Mouse (Mus musculus) ES-E14 (cell line): ENCODE measurements around the gene Scn2b. TPM values are rescaled to one million over a fixed set of nuclear protein-coding genes. Genes with fewer than 3 reads are reported as not detected.

Source experiments
- DNase-seq: peaks from one replicate; pipeline ENCODE4 v3.0.0-alpha.2; 2013; ENCODE audit warnings: low read depth, low spot score
- H3K27ac ChIP-seq: 2 replicates; pipeline ENCODE4 v1.5.1; 2012; ENCODE audit warnings: low read depth, mild to moderate bottlenecking, low read length, moderate library complexity, mixed read lengths; ENCODE audit not compliant: poor library complexity, insufficient read depth, severe bottlenecking
- H3K36me3 ChIP-seq: 2 replicates; pipeline ENCODE4 v1.6.1; 2012; ENCODE audit warnings: mild to moderate bottlenecking, low read length, moderate library complexity, mixed read lengths; ENCODE audit not compliant: control insufficient read depth, poor library complexity, insufficient read depth, severe bottlenecking
- H3K4me1 ChIP-seq, 2 experiments: fragments of 150-350 bp in 1 of 2; sonication (generic) in 1 of 2; 2 replicates each; pipeline ENCODE4 v1.6.1; 2012; ENCODE audit warnings: low read length in 2 of 2, mild to moderate bottlenecking in 1 of 2, mixed read lengths in 1 of 2; ENCODE audit not compliant: control insufficient read depth in 2 of 2, insufficient read depth in 2 of 2, poor library complexity in 1 of 2
- H3K4me3 ChIP-seq, 2 experiments: fragments of 150-350 bp in 1 of 2; sonication (generic) in 1 of 2; 2 replicates each; pipeline ENCODE4 v1.5.1; 2012; ENCODE audit warnings: low read length in 2 of 2, low read depth in 1 of 2, mild to moderate bottlenecking in 1 of 2, mixed read lengths in 1 of 2; ENCODE audit not compliant: insufficient read depth in 1 of 2, poor library complexity in 1 of 2, severe bottlenecking in 1 of 2
- H3K9ac ChIP-seq: 2 replicates; pipeline ENCODE4 v1.6.1; 2012; ENCODE audit warnings: low read depth, mild to moderate bottlenecking, low read length, mixed read lengths; ENCODE audit not compliant: poor library complexity, insufficient read depth, severe bottlenecking
- H3K9me3 ChIP-seq: fragments of 150-350 bp; sonication (generic); 2 replicates; pipeline ENCODE4 v1.6.1; 2012; ENCODE audit warnings: low read depth, mild to moderate bottlenecking, low read length; ENCODE audit not compliant: control insufficient read depth, insufficient read depth
- CHD2 ChIP-seq: IDR thresholded peaks from 2 replicates; pipeline ENCODE4 v1.6.1; 2014; ENCODE audit warnings: mild to moderate bottlenecking, low read depth, low read length, inconsistent platforms
- HCFC1 ChIP-seq: IDR thresholded peaks from 2 replicates; pipeline ENCODE4 v1.6.1; 2012; ENCODE audit warnings: low read length, inconsistent platforms, borderline replicate concordance; ENCODE audit not compliant: insufficient read depth
- MAFK ChIP-seq: IDR thresholded peaks from 2 replicates; pipeline ENCODE4 v1.6.1; 2014; ENCODE audit warnings: mild to moderate bottlenecking, low read depth, low read length, inconsistent platforms; ENCODE audit not compliant: insufficient read depth
- ZC3H11A ChIP-seq: IDR thresholded peaks from 2 replicates; pipeline ENCODE4 v1.6.1; 2012; ENCODE audit warnings: low read depth, mild to moderate bottlenecking, inconsistent platforms, low read length, borderline replicate concordance
- ZNF384 ChIP-seq: IDR thresholded peaks from 2 replicates; pipeline ENCODE4 v1.6.1; 2012; ENCODE audit warnings: low read depth, low read length, inconsistent platforms
- in situ Hi-C, 2 experiments: fragments of 600-800 bp; cut with MboI; formaldehyde crosslinking; loops; one replicate each; pipeline ENCODE4 v1.15.1; 2025; ENCODE audit warnings: low sequenced_read_pairs in 2 of 2, inconsistent platforms in 1 of 2; ENCODE audit not compliant: unreplicated experiment in 2 of 2
- total RNA-seq: library from RNA; depleted of rRNA; stranded (reverse); fragments of 300-350 nt; gene quantifications from 2 replicates; pipeline ENCODE4 v1.2.3, GENCODE M21; 2012

The Scn2b gene
- total RNA-seq, 1 experiment: 1.1 TPM

GRCm38 (mm10) chr9:45118552-45118951 lies 970 bp downstream of the Scn2b start:
- Histone ChIP-seq H3K27ac (no peak overlapping the region), H3K9ac (no peak overlapping the region), H3K4me3 (no peak overlapping the region), H3K36me3 (no peaks in the 10 kb centered on the region), H3K4me1 (peaks cover 0 to 7% of the 10 kb centered on the region in 2 experiments; a peak in 1 of 4 replicates), H3K9me3 (no peaks in the 10 kb centered on the region)
- DNase-seq: no peak
- no peak for TF ChIP-seq ZNF384
- TF ChIP-seq CHD2: no peak
- no peak for TF ChIP-seq HCFC1
- no peak for TF ChIP-seq MAFK
- in situ Hi-C loops: no loop called here

DNA sequence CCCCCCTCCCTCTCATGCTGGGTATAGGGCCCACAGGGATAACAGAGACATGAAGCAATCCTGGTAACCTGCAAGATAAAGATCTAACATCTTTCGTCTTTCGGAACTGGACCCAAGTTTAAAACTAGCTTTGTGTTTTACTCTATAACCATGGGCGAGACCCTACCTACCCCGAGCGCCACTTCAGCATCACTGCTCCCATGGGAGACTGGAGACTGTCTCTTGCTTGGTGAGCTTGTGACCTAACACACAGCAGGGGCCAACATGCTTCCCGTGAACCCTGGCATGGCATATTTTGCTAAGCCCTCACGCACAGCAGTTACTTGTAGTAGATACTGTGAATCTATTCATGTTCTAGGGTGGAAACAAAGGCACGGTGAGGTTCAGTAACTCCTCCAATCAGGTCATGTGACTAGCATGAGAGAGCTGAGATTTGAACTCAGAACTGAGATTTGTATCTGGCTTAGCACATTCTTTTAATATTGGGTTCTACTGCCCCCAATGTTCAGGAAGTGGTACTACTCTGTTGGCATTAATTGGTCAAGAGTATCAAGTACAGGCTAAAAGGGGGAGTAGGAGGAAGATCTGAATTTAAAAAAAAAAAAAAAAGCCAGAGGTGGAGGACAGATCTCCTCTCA lies 1.9 kb downstream of the Scn2b start:
- no peak for TF ChIP-seq ZC3H11A
- no peak for TF ChIP-seq ZNF384
- no peak for TF ChIP-seq MAFK
- no peak for TF ChIP-seq HCFC1
- TF ChIP-seq CHD2: no peak
- Histone ChIP-seq H3K9ac (no peak overlapping the region), H3K9me3 (no peaks in the 10 kb centered on the region), H3K4me3 (no peak overlapping the region), H3K36me3 (no peaks in the 10 kb centered on the region), H3K27ac (no peak overlapping the region), H3K4me1 (peaks cover 0 to 7% of the 10 kb centered on the region in 2 experiments; a peak in 1 of 4 replicates)
- no peak for DNase-seq
- in situ Hi-C loops: no loop called here

DNA sequence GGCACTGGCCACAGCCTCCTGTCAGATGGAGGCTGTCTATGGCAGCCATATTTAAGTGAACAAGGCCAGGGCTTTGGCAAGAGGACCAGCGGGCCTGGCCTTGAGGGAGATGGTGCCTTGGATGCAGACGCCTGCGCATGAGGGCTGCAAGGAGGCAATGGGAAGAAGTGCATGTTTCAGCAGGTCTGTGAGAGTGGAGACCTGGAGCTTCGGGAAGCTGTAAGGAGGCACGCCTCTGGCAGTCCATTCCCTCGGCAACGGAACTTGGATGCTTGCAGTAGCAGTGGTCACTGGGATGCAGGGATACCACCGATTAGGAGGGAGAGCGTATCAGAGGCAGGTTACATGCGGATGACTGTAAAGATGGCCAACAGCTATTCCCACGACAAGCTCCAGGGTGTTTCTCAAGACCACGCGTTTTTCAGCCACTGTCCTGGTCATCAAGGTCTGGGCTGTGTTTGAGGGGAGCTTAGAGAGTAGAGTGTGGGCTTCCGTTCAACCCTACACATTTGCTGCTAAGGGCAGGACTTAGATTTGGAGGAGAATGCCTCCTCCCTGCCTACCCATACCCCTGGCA lies 2.5 kb downstream of the Scn2b start:
- Histone ChIP-seq H3K4me3 (no peak overlapping the region), H3K9me3 (no peaks in the 10 kb centered on the region), H3K27ac (no peak overlapping the region), H3K36me3 (no peaks in the 10 kb centered on the region), H3K9ac (no peak overlapping the region), H3K4me1 (peaks cover 0 to 12% of the 10 kb centered on the region in 2 experiments; a peak in 2 of 4 replicates)
- DNase-seq: no peak
- in situ Hi-C loops: no loop called here
- no peak for TF ChIP-seq CHD2
- no peak for TF ChIP-seq HCFC1
- TF ChIP-seq ZNF384: no peak
- no peak for TF ChIP-seq MAFK
- no peak for TF ChIP-seq ZC3H11A

- Histone ChIP-seq H3K9me3 (no peaks in the 10 kb centered on the region), H3K36me3 (no peaks in the 10 kb centered on the region), H3K4me1 (peaks cover 0 to 16% of the 10 kb centered on the region in 2 experiments; a peak in 2 of 4 replicates), H3K9ac (no peak overlapping the region), H3K27ac (no peak overlapping the region), H3K4me3 (no peak overlapping the region)
- DNase-seq: no peak
- in situ Hi-C loops: no loop called here
- TF ChIP-seq CHD2 (no peak), MAFK (no peak), ZNF384 (no peak), ZC3H11A (no peak), HCFC1 (no peak)
Measured at GRCm38 (mm10) chr9:45120567-45120966, 3.0 kb downstream of the Scn2b start.
